In the genomic region with DNA sequence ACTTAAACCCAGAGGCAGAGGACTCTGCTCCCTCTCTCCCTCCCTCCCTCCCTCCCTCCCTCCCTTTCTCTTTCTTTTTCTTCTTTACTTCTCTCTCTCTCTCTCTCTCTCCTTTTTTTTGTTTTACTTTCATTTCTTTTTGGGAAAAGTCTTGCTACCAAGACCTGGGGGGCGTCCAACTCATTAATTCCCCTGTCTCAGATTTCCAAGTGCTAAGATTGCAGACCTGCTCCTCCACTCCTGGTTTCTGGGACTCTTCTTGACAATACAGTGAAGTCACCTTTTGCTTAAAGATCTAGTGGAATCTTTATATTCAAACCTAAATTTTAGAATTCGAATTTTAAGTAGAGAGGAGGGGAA, we compare ENCODE assay signal across 9 mouse cellular contexts. TPM values are rescaled to one million over a fixed set of nuclear protein-coding genes. Genes with fewer than 3 reads are reported as not detected.
A peak's percentile ranks its signal among the peaks of the same experiment; 100 is the strongest.
DNase-seq lines count a peak whose midpoint lies in the region; ATAC-seq and TF ChIP-seq lines count a peak whose summit lies in the region.
"Had no signal": no experiment of that assay in that cellular context is flagged by ENCODE, and none has a peak within 500 bp of the region (broad histone marks: within the 10 kb centered on the region; RNA-seq: fewer than 3 reads in every experiment).

No protein-coding gene starts in this region.

- no peaks in the 10 kb centered on the region for H3K27me3 ChIP-seq in heart, embryonic 15.5 days
- no peaks in the 10 kb centered on the region for H3K27me3 ChIP-seq in hindbrain, postnatal 0 days (ENCODE audit: insufficient read depth, low read length)
- H3K27me3 ChIP-seq in midbrain, embryonic 14.5 days (ENCODE audit: control insufficient read depth, insufficient read depth, low read length), result no peaks in the 10 kb centered on the region
- H3K27me3 ChIP-seq in thymus, adult 2 months (ENCODE audit: control insufficient read depth, insufficient read depth, low read length), result no peaks in the 10 kb centered on the region

- WGBS in heart, embryonic 15.5 days, result 20% methylated on average over 2 of the region's 2 CpGs
- 15% methylated on average over 2 of the region's 2 CpGs for WGBS in hindbrain, postnatal 0 days
- WGBS in midbrain, embryonic 14.5 days, result 8% methylated on average over 2 of the region's 2 CpGs
- WGBS in thymus, adult 2 months, result 31% methylated on average over 2 of the region's 2 CpGs

- no peak for TF ChIP-seq POLR2A in cortical plate, adult 2 months (IDR thresholded peaks at IDR 0.05; ENCODE audit: extremely low read depth, insufficient read depth, low read length)
- no peak for TF ChIP-seq POLR2A in thymus, adult 2 months (IDR thresholded peaks at IDR 0.05; ENCODE audit: control insufficient read depth, extremely low read depth, insufficient read depth, low read length, poor library complexity)

- DNase-seq in heart, adult 11 months, result no peak
- DNase-seq in hindbrain, postnatal 0 days (ENCODE audit: low spot score), result no peak
- no peak for DNase-seq in midbrain, embryonic 14.5 days
- DNase-seq in right cerebral cortex, adult 2 months (ENCODE audit: low spot score in 2 of 2), result no peak
- DNase-seq in urinary bladder, postnatal 4 days (ENCODE audit: low spot score in 2 of 2), result no peak
- no peak for DNase-seq in thymus, adult 2 months

- peak overlapping the region; percentile 92 for H3K4me3 ChIP-seq in heart, embryonic 15.5 days
- peak overlapping the region; percentile 70; the same call in 1 of the 2 replicates for H3K4me3 ChIP-seq in cortical plate, adult 2 months (ENCODE audit: insufficient read depth, low read length)
- peak overlapping the region; percentile 14; the same call in 1 of the 2 replicates for H3K4me3 ChIP-seq in hindbrain, postnatal 0 days (ENCODE audit: low read length)
- H3K4me3 ChIP-seq in midbrain, embryonic 14.5 days (replicated peaks; ENCODE audit: low read depth, low read length), result no peak overlapping the region; the same call in 1 of the 2 replicates
- H3K4me3 ChIP-seq in thymus, adult 2 months (ENCODE audit: control insufficient read depth, insufficient read depth, low read length), result no peak overlapping the region

- peaks cover 6% of the 10 kb centered on the region for H3K36me3 ChIP-seq in heart, embryonic 15.5 days
- H3K36me3 ChIP-seq in hindbrain, postnatal 0 days (ENCODE audit: insufficient read depth, low read length), result peaks cover 11% of the 10 kb centered on the region; the same call in 1 of the 2 replicates
- peaks cover 11% of the 10 kb centered on the region for H3K36me3 ChIP-seq in midbrain, embryonic 14.5 days (ENCODE audit: control insufficient read depth, insufficient read depth, low read length)
- peaks cover 7% of the 10 kb centered on the region for H3K36me3 ChIP-seq in thymus, adult 2 months (ENCODE audit: control insufficient read depth, insufficient read depth, low read length)

- peak overlapping the region; percentile 95 for H3K4me2 ChIP-seq in heart, embryonic 15.5 days
- H3K4me2 ChIP-seq in hindbrain, postnatal 0 days (ENCODE audit: low read depth, low read length), result peak overlapping the region; percentile 70
- H3K4me2 ChIP-seq in midbrain, embryonic 14.5 days (ENCODE audit: low read length), result peak overlapping the region; percentile 76

- peaks cover 21% of the 10 kb centered on the region for H3K4me1 ChIP-seq in heart, embryonic 15.5 days (replicated peaks)
- peaks cover 8% of the 10 kb centered on the region for H3K4me1 ChIP-seq in cortical plate, adult 2 months (ENCODE audit: control insufficient read depth, insufficient read depth, low read length)
- H3K4me1 ChIP-seq in hindbrain, postnatal 0 days (ENCODE audit: insufficient read depth, low read length), result peaks cover 10% of the 10 kb centered on the region
- H3K4me1 ChIP-seq in midbrain, embryonic 14.5 days (ENCODE audit: control insufficient read depth, insufficient read depth, low read length), result peaks cover 12% of the 10 kb centered on the region
- H3K4me1 ChIP-seq in thymus, adult 2 months (replicated peaks; ENCODE audit: control insufficient read depth, insufficient read depth, low read length), result peaks cover 5% of the 10 kb centered on the region

- H3K9ac ChIP-seq in heart, embryonic 15.5 days, result no peak overlapping the region
- no peak overlapping the region; the same call in 1 of the 2 replicates for H3K9ac ChIP-seq in hindbrain, postnatal 0 days (replicated peaks; ENCODE audit: low read length)
- H3K9ac ChIP-seq in midbrain, embryonic 14.5 days (replicated peaks; ENCODE audit: low read length), result no peak overlapping the region

- H3K27ac ChIP-seq in heart, embryonic 15.5 days, result no peak overlapping the region
- H3K27ac ChIP-seq in cortical plate, adult 2 months (ENCODE audit: insufficient read depth, low read length), result no peak overlapping the region
- H3K27ac ChIP-seq in hindbrain, postnatal 0 days, result no peak overlapping the region; the same call in 1 of the 2 replicates
- no peak overlapping the region for H3K27ac ChIP-seq in midbrain, embryonic 14.5 days (replicated peaks; ENCODE audit: low read depth, low read length)
- H3K27ac ChIP-seq in thymus, adult 2 months (ENCODE audit: control insufficient read depth, insufficient read depth, low read length), result no peak overlapping the region

- no peak for TF ChIP-seq CTCF in cortical plate, adult 2 months (IDR thresholded peaks at IDR 0.05; ENCODE audit: extremely low read depth, insufficient read depth, low read length)
- TF ChIP-seq CTCF in hindbrain, postnatal 0 days (IDR thresholded peaks at IDR 0.05; ENCODE audit: low read depth), result no peak
- TF ChIP-seq CTCF in thymus, adult 2 months (IDR thresholded peaks at IDR 0.05; ENCODE audit: borderline replicate concordance, control insufficient read depth, extremely low read depth, insufficient read depth, low read length, poor library complexity), result no peak

- no peak for ATAC-seq in heart, embryonic 15.5 days (replicated peaks; ENCODE audit: insufficient number of reproducible peaks, insufficient read depth, low FRiP score, low read depth)
- no peak for ATAC-seq in hindbrain, postnatal 0 days
- ATAC-seq in midbrain, embryonic 14.5 days (ENCODE audit: low FRiP score, low TSS enrichment), result peak; percentile 28; the same call in 1 of the 2 replicates

- no peaks in the 10 kb centered on the region for H3K9me3 ChIP-seq in heart, embryonic 15.5 days (replicated peaks)
- no peaks in the 10 kb centered on the region for H3K9me3 ChIP-seq in hindbrain, postnatal 0 days (ENCODE audit: low read length)
- H3K9me3 ChIP-seq in midbrain, embryonic 14.5 days (ENCODE audit: control insufficient read depth, low read length), result no peaks in the 10 kb centered on the region

RNA-seq across cellular contexts. Expression of gene Slc25a44, which starts 0.4 kb away (rescaled TPM):
- 11.8 and 14.1 TPM in 2 replicates for polyA plus RNA-seq in heart, embryonic 15.5 days (2015; fragmentation: Nextera tagmentation; extraction: Ambion mirVana)
- 76.3 and 76.4 TPM in 2 replicates for polyA plus RNA-seq in cortical plate, adult 2 months (2012; rRNA removed)
- 68.3 and 68.6 TPM in 2 replicates for total RNA-seq in hindbrain, postnatal 0 days (2014; rRNA removed)
- 31.9 and 34.1 TPM in 2 replicates for polyA plus RNA-seq in hindbrain, postnatal 0 days (2015; fragmentation: Nextera tagmentation; extraction: Ambion mirVana)
- polyA plus RNA-seq in midbrain, embryonic 14.5 days (2014; fragmentation: Nextera tagmentation; extraction: Ambion mirVana), result 34.1 and 38.0 TPM in 2 replicates
- polyA plus RNA-seq in thymus, adult 2 months (2012; rRNA removed), result 30.8 and 32.5 TPM in 2 replicates

RNA-seq across cellular contexts. Expression of gene Pmf1, which starts 15.2 kb away (rescaled TPM):
- 83.6 and 96.3 TPM in 2 replicates for polyA plus RNA-seq in heart, embryonic 15.5 days (2015; fragmentation: Nextera tagmentation; extraction: Ambion mirVana)
- 10.5 and 11.1 TPM in 2 replicates for polyA plus RNA-seq in cortical plate, adult 2 months (2012; rRNA removed)
- 39.4 and 60.4 TPM in 2 replicates for total RNA-seq in hindbrain, postnatal 0 days (2014; rRNA removed)
- 47.2 and 48.4 TPM in 2 replicates for polyA plus RNA-seq in hindbrain, postnatal 0 days (2015; fragmentation: Nextera tagmentation; extraction: Ambion mirVana)
- 24.9 and 28.3 TPM in 2 replicates for polyA plus RNA-seq in midbrain, embryonic 14.5 days (2014; fragmentation: Nextera tagmentation; extraction: Ambion mirVana)
- polyA plus RNA-seq in thymus, adult 2 months (2012; rRNA removed), result 138 and 151 TPM in 2 replicates

RNA-seq across cellular contexts. Expression of gene Sema4a, which starts 35.7 kb away (rescaled TPM):
- polyA plus RNA-seq in heart, embryonic 15.5 days (2015; fragmentation: Nextera tagmentation; extraction: Ambion mirVana), result 2.1 and 5.3 TPM in 2 replicates
- polyA plus RNA-seq in cortical plate, adult 2 months (2012; rRNA removed), result 68.9 and 71.6 TPM in 2 replicates
- total RNA-seq in hindbrain, postnatal 0 days (2014; rRNA removed), result 39.4 and 45.2 TPM in 2 replicates
- polyA plus RNA-seq in hindbrain, postnatal 0 days (2015; fragmentation: Nextera tagmentation; extraction: Ambion mirVana), result 25.4 and 26.5 TPM in 2 replicates
- 28.8 and 32.1 TPM in 2 replicates for polyA plus RNA-seq in midbrain, embryonic 14.5 days (2014; fragmentation: Nextera tagmentation; extraction: Ambion mirVana)
- 99.3 and 109 TPM in 2 replicates for polyA plus RNA-seq in thymus, adult 2 months (2012; rRNA removed)

RNA-seq across cellular contexts. Expression of gene Bglap, which starts 41.0 kb away (rescaled TPM):
- polyA plus RNA-seq in heart, embryonic 15.5 days (2015; fragmentation: Nextera tagmentation; extraction: Ambion mirVana), result not detected in 2 replicates
- polyA plus RNA-seq in cortical plate, adult 2 months (2012; rRNA removed), result not detected in 2 replicates
- not detected in 2 replicates for total RNA-seq in hindbrain, postnatal 0 days (2014; rRNA removed)
- polyA plus RNA-seq in hindbrain, postnatal 0 days (2015; fragmentation: Nextera tagmentation; extraction: Ambion mirVana), result not detected in 2 replicates
- polyA plus RNA-seq in midbrain, embryonic 14.5 days (2014; fragmentation: Nextera tagmentation; extraction: Ambion mirVana), result 0.66 TPM in 1 of 2 replicates, not detected in the other
- 1.5 and 2.7 TPM in 2 replicates for polyA plus RNA-seq in thymus, adult 2 months (2012; rRNA removed)
- total RNA-seq: granulocyte monocyte progenitor cell, adult 5-6 weeks had no signal

RNA-seq across cellular contexts. Expression of gene Bglap2, which starts 46.8 kb away (rescaled TPM):
- polyA plus RNA-seq in heart, embryonic 15.5 days (2015; fragmentation: Nextera tagmentation; extraction: Ambion mirVana), result not detected in 2 replicates
- polyA plus RNA-seq in cortical plate, adult 2 months (2012; rRNA removed), result 0.44 TPM in 1 of 2 replicates, not detected in the other
- not detected in 2 replicates for total RNA-seq in hindbrain, postnatal 0 days (2014; rRNA removed)
- polyA plus RNA-seq in hindbrain, postnatal 0 days (2015; fragmentation: Nextera tagmentation; extraction: Ambion mirVana), result not detected in 2 replicates
- polyA plus RNA-seq in midbrain, embryonic 14.5 days (2014; fragmentation: Nextera tagmentation; extraction: Ambion mirVana), result not detected in 2 replicates
- 2.2 and 3.8 TPM in 2 replicates for polyA plus RNA-seq in thymus, adult 2 months (2012; rRNA removed)
- total RNA-seq: granulocyte monocyte progenitor cell, adult 5-6 weeks had no signal

Comparison
In these comparisons a context has a peak if more than half of its experiments do, and no peak if none do; other contexts are left out.
1. H3K4me3 ChIP-seq: peak in heart, embryonic 15.5 days (single experiment), cortical plate, adult 2 months (single experiment) and hindbrain, postnatal 0 days (single experiment); none in midbrain, embryonic 14.5 days (single experiment) and thymus, adult 2 months (single experiment).
2. Peak in every context shown above with its lines, with median percentiles within 50 percentile points of each other: H3K4me2 ChIP-seq.